Mouse (Mus musculus) gastrocnemius, postnatal 36 days (tissue): ENCODE data around the gene Fkbp7. TPM values are rescaled to one million over a fixed set of nuclear protein-coding genes. Genes with fewer than 3 reads are reported as not detected.
"Not testable (repeated sequence)": the region's sequence is repeated elsewhere in the genome, so short reads cannot be mapped to it uniquely, and the experiment has no call there.

ENCODE experiments used
- DNase-seq, 2 experiments: peaks; one replicate each; pipeline ENCODE4 v3.0.0; 2022
- intact Hi-C: fragments of 180-260 bp; cut with DNase I; formaldehyde crosslinking; loops from one replicate; pipeline ENCODE4 v1.15.1; 2025
- total RNA-seq, 2 experiments: library from RNA; stranded (reverse); gene quantifications; 2 replicates each; pipeline ENCODE4 v1.2.3; 2021

Fkbp7 gene
- total RNA-seq, 2 experiments from 2014 or later: 7.2 to 11.2 TPM

DNA sequence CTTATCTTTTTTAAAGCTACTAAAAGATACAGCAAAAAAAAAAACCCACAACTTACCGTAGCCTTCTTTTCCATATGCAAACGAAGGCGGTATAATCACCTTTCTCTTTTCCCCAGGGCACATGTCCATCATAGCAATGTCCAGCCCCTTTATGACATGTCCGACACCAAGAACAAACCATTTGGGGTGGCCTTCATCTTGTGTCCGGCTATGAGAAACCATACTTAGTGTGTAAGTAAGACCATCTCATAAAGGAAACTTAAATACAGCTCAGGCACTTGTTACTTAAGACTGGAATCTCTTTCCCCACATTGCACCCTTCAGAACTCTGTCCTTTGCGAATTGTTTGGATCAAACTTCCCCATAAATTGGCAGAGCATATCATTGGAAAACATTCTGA, 1.3 kb downstream of the Fkbp7 start:
- intact Hi-C loops: no loop called here
- no peak for DNase-seq

DNA sequence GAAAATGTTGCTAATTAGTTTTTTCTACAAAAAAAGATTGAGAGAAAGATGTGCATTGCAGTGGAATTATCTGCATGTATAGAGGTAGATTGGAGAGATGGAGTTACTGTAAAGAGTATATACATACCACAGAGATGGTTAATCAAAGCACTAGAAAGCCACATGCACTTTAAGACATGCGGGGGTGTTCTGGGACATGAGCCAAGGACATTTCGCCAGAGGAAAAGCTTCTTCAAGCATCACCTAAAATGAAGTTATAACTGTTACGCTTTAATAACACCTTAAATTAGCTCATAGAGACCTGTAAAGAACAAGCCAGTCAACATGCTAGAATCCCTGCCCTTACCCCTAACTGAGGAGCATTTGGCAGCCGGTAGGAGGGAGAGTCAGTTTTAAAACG, 5.7 kb downstream of the Fkbp7 start:
- no peak for DNase-seq
- intact Hi-C loops: no loop called here

DNA sequence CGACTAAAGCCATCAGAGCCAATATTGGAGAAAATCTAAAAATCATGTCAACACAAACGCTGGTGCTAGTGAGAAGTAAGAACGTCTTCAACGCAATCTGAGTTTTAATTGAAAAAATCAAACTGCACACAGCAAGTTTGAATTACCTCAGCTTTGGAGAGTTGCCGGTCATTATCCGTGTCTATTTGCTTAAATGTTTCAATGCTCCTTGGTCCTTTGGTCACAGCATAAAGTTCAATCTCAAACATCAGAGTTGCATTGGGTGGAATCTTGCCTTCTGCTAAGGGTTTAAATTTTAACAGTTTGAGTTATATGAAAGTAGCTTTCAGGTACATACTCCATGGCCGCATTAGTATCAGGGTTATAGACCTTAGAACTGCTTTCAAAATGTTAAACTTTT, 7.4 kb downstream of the Fkbp7 start:
- intact Hi-C loops: no loop called here
- DNase-seq: no peak

DNA sequence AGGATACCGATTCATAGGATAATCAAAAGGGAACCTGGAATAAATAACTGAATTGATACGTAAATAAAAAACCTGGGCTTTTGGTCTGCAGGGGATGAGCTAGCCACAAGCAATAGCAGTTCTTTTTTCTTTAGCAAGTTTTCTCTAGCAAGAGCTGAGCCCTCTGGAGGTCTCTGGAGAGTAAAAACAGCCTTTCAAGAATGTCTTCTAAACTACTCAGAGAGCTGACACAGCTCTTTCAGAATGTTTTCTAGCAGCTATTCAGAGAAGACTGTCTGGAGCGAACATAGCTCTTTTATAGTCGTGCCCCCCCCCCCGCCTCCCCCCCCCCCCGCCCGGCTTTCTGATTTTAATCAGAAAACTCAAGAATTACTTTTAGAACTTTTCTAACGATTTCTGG, 13.5 kb downstream of the Fkbp7 start:
- intact Hi-C loops: no loop called here
- no peak for DNase-seq

GRCm38 (mm10) chr2:76658551-76658950, 14.4 kb downstream of the Fkbp7 start:
- intact Hi-C loops: no loop called here
- DNase-seq: no peak

- DNase-seq: no peak
- intact Hi-C loops: no loop called here
These were observed 16.9 kb downstream of the Fkbp7 start for GRCm38 (mm10) chr2:76655982-76656381.

DNA sequence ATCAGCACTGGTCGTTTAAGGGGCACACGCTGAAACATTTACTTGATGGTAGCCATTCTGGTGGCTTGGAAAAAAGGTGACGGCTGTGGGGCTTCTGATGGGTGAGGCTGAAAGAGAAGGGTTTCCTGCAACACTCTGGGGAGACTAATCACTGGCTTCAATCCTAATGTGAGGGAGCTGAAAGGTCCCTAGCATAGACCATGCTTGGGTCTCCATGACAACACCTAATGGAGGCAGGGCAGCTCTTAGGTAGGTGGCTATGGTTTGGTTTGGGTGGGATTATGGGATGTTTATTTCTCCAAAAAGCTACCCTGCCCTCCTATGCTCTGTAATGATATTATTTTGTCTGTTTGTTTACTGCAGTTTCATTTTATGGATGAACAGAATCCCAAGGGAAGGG, 17.5 kb downstream of the Fkbp7 start:
- no peak for DNase-seq
- intact Hi-C loops: no loop called here

DNA sequence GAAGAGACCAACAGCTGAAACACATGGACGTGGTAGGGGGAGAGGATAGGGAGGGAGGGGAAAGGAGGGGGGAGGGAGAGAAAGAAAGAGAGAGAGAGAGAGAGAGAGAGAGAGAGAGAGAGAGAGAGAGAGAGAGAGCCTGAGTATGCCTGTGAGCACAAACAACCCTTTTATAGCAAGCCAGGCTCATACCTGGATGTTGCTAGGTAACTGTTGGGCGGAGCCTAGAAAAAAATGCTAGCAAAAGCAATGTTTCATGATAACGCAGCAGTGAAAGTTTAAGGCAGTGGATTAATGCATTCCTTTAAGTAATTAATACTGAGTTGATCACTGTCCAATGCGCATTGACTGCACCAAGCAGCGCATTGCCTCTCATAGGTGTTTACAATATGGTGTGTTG, 18.3 kb downstream of the Fkbp7 start:
- intact Hi-C loops: no loop called here
- DNase-seq: no peak

- intact Hi-C loops: no loop called here
- no peak for DNase-seq
These were observed 19.8 kb downstream of the Fkbp7 start for GRCm38 (mm10) chr2:76653070-76653469.

DNA sequence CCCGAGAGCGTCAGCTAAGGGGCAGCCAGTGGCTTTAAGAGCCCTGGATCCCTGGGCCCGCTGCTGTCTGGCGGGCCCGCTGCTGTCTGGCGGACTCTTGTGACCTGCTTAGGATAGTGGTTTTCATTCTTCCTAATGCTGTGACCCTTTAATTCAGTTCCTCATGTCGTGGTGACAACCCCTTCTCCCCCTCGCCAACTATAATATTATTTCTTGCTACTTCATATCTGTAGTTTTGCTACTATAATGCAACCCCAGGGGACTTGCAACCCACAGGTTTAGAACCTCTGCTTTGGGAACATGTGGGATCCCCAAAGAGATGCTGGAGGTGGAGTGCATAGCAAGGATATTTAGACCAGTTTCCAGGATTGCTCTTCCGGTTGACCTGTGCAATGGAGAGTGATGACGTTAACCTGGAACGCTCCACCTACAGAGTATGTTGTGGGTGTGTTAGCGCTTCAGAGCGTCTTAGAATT, 24.2 kb downstream of the Fkbp7 start:
- intact Hi-C loops: no loop called here
- DNase-seq: no peak

DNA sequence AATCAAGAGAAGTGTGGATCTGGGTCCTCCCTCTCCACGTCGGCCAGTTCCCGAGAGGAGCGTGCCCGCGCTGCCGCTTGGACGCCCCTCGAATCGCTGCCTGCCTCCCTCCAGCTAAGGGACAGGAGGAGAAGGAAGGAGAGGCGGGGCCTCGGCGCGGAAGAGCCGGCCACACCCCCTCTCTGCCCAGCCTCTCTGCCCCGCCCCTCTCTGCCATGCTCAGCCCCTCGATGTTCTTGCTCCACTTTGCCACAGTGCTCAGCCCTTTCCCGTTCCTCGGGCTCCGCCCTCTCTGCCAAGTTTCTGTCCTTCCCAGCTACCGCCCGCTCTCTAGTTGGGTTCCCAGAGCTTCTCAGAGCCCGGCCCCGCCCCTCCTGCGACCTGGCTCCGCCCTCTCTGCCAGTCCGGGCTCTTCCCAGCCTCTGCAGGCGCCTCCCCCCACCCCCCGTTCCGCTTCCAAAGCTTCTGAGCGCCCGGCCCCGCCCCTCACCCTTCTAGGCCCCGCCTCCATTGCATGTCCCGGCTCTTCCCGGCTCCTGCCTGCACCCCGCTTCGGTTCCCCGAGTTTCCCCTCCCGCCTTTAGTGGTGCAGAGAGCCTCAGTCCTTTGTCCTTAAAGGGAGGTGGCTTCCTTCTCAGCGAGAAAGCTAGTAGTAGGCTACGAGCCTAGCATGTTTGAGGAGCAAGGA, 24.9 kb downstream of the Fkbp7 start, which contains the start of the genes Prkra and Pjvk:
Prkra (minus strand) TSS at position 133 of the 688 bp plus-strand sequence.
Pjvk (plus strand) TSS at position 594 of the 688 bp plus-strand sequence.
- intact Hi-C loops: no loop called here
- peak; percentile 97 to 98 for DNase-seq

DNA sequence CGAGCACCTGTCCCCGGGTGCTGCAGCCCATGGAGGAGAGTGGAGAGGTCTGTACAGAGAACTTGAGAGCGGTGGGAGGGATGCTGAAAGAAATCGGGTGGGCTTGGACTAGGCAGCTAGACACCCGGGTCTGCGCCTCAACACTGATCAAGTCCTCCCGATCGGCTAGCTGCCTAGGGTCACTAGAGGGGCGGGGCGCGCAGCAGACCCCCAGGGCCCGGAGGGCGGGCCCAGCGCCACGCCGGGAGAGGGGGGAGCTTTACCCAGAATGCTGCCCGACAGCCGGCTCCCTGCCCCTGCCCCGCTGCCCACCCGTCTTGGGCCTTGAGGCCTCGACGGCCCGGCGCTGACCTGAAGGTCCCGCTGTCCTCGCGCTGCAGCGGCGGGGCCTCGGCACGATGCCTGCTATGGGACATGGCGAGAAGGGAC, 25.5 kb downstream of the Fkbp7 start:
- no peak for DNase-seq
- intact Hi-C loops: no loop called here

GRCm38 (mm10) chr2:76643801-76644200, 29.1 kb downstream of the Fkbp7 start:
- DNase-seq: no peak
- intact Hi-C loops: no loop called here

- DNase-seq: no peak
- intact Hi-C loops: no loop called here
These were observed 33.3 kb downstream of the Fkbp7 start for GRCm38 (mm10) chr2:76639637-76640036.

- intact Hi-C loops: no loop called here
- DNase-seq: no peak
These were observed 41.3 kb downstream of the Fkbp7 start for GRCm38 (mm10) chr2:76631600-76631999.

DNA sequence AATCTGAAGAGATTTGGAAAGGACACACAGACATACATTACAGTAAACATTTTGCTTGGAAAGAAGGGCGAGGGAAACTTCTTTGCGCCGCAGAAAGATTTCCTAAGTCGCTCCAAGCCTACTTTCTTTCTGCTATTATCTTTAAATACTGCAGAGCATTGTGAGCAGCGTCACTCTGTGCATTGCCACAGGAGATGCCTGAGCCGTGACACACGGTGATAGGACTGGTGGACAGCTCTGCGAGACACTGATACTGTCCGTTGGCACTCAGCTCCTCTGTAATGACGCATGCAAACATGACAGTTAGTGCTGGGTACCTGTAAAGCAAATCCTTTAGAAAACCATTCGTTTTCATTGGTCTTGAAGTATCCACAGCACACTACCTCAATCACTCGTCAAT, 42.6 kb downstream of the Fkbp7 start:
- no peak for DNase-seq
- intact Hi-C loops: no loop called here

- DNase-seq, intact Hi-C loops: not testable (repeated sequence)
These were observed 50.6 kb downstream of the Fkbp7 start for GRCm38 (mm10) chr2:76622316-76622715.

DNA sequence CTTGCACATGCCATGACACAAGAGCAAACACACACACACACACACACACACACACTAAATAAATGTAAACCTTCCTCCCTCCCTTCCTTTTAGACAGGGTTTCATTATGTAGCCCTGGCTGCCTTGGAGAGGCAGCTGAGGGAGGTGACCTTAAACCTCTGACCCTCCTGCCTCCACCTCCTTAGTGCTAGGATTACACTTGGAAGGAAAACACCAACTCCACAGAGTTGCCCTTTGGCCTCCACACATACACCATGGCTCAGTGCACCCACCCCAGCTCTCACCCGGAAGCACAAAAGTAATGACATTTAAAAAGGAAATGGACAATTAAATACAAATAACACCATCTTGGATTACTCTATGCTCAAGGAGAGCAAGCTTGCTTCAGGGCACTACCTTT, 51.2 kb downstream of the Fkbp7 start:
- intact Hi-C loops: no loop called here
- DNase-seq: no peak

- DNase-seq: no peak
These were observed 52.7 kb downstream of the Fkbp7 start for GRCm38 (mm10) chr2:76620188-76620587.

DNA sequence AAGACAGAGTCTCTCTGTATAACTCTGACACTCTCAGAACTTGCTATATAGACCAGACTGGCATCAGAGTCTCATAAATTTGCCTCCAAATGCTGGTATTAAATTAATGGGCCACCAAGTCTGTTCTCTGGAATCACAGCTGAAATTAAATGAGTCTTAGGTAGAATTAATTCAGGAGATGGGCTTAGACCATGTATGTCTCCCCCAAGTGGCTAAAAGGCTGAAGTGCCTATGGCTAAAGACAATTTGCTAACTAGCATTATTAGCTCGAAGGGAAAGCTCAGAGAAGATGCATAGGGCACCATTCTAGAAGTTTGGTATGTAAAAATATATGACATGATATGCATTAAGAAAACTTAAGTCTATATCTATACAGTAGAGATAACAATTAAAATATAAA, 54.8 kb downstream of the Fkbp7 start:
- no peak for DNase-seq
- intact Hi-C loops: loop anchor here (2.0 kb wide), 1 partner anchor 249 kb away; the partner anchor contains the start of gene Rbm45

More at GRCm38 (mm10) chr2:76620188-76620587, 52.7 kb downstream of the Fkbp7 start:
- intact Hi-C loops: no loop called here
